Mouse (Mus musculus): ENCODE data around the gene Fam3b.

GRCm38 (mm10) chr16:97533126-97533525 is 18.5 kb upstream of the Fam3b start:
- TF ChIP-seq POLR2A (IDR thresholded peaks at IDR 0.05; ENCODE audit: insufficient read depth, low read length) (no peak), CTCF (IDR thresholded peaks at IDR 0.05; ENCODE audit: low read depth, low read length) (no peak), EP300 (IDR thresholded peaks at IDR 0.05; ENCODE audit: insufficient read depth, low read depth, low read length) (no peak)

All from ES-Bruce4 (cell line).